Mouse (Mus musculus) forebrain, embryonic 14.5 days (tissue): ENCODE data around the gene Rnf41. TPM values are rescaled to one million over a fixed set of nuclear protein-coding genes. Genes with fewer than 3 reads are reported as not detected.

Experiments
- ATAC-seq: fragments of 200-750 bp; cut with Nextera tagmentation; 2 replicates; pipeline ENCODE4 v1.8.0; 2017; ENCODE audit warnings: mild to moderate bottlenecking, moderate library complexity
- DNase-seq: peaks from one replicate; pipeline ENCODE4 v3.0.0-alpha.2; 2015; ENCODE audit warnings: low spot score
- H3K27ac ChIP-seq: fragments of 300-500 bp; sonication (generic); 2 replicates; pipeline ENCODE4 v1.5.1; 2014; ENCODE audit warnings: low read depth, mild to moderate bottlenecking, control low read depth, low read length, moderate library complexity
- H3K27me3 ChIP-seq: fragments of 300-500 bp; sonication (generic); replicated peaks from 2 replicates; pipeline ENCODE4 v1.6.1; 2014; ENCODE audit warnings: low read length, control low read depth, mixed read lengths; ENCODE audit not compliant: control insufficient read depth, insufficient read depth
- H3K36me3 ChIP-seq: fragments of 300-500 bp; sonication (generic); 2 replicates; pipeline ENCODE4 v1.6.1; 2014; ENCODE audit warnings: low read length, control low read depth; ENCODE audit not compliant: control insufficient read depth, insufficient read depth
- H3K4me1 ChIP-seq: fragments of 300-500 bp; sonication (generic); 2 replicates; pipeline ENCODE4 v1.6.1; 2014; ENCODE audit warnings: antibody characterized with exemption, low read length, control low read depth; ENCODE audit not compliant: control insufficient read depth, insufficient read depth
- H3K4me2 ChIP-seq: fragments of 300-500 bp; sonication (generic); 2 replicates; pipeline ENCODE4 v1.6.1; 2014; ENCODE audit warnings: mild to moderate bottlenecking, control low read depth, low read length
- H3K4me3 ChIP-seq: fragments of 300-500 bp; sonication (generic); 2 replicates; pipeline ENCODE4 v1.5.1; 2014; ENCODE audit warnings: low read depth, low read length, control low read depth
- H3K9ac ChIP-seq: fragments of 300-500 bp; sonication (generic); 2 replicates; pipeline ENCODE4 v1.6.1; 2014; ENCODE audit warnings: mild to moderate bottlenecking, low read length, control low read depth, moderate library complexity
- H3K9me3 ChIP-seq: fragments of 300-500 bp; sonication (generic); replicated peaks from 2 replicates; pipeline ENCODE4 v1.6.1; 2016; ENCODE audit warnings: low read length, control low read depth, mixed read lengths; ENCODE audit not compliant: control insufficient read depth
- WGBS: fragments of 180-500 bp; shearing (Covaris S2); extraction: QIAGEN DNeasy Blood & Tissue Kit; methylation state at CpG from one replicate; pipeline ENCODE4 v1.1.7; 2014; 5-methylcytosine and 5-hydroxymethylcytosine counted together
- polyA plus RNA-seq: library from polyadenylated mRNA; unstranded; fragments of >200 nt; fragmentation: Nextera tagmentation; extraction: Ambion mirVana; gene quantifications from 2 replicates; pipeline ENCODE4 v1.2.1, GENCODE M21; 2014

The Rnf41 gene
- polyA plus RNA-seq, 1 experiment from 2014 or later: 94.2 TPM

DNA sequence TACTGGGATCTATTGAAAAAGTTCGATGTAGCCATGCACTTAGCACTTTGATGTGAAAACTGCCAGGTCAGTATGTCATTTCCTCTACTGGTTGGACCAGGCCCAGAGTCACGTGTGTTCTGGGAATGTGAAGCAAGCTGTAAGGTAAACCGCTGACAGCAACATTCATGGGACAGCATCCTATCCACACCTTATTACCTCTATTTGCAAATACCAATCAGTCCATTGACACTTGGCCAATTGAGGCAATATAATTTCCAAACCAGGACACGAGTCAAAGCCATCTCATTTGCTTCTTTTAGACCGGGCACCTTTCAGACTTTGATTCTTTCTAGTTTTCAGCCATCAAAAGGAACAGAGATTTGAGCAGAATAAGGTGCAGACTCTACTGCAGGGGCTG is 17.6 kb downstream of the Rnf41 start:
- no peak overlapping the region for H3K27ac ChIP-seq
- ATAC-seq: no peak
- H3K9me3 ChIP-seq: no peaks in the 10 kb centered on the region
- H3K27me3 ChIP-seq: no peaks in the 10 kb centered on the region
- no peak for DNase-seq
- H3K4me2 ChIP-seq: no peak overlapping the region
- peaks cover 76% of the 10 kb centered on the region for H3K36me3 ChIP-seq
- no peak overlapping the region for H3K9ac ChIP-seq
- no peaks in the 10 kb centered on the region for H3K4me1 ChIP-seq
- WGBS: 91% methylated on average over 5 of the region's 5 CpGs
- no peak overlapping the region for H3K4me3 ChIP-seq

DNA sequence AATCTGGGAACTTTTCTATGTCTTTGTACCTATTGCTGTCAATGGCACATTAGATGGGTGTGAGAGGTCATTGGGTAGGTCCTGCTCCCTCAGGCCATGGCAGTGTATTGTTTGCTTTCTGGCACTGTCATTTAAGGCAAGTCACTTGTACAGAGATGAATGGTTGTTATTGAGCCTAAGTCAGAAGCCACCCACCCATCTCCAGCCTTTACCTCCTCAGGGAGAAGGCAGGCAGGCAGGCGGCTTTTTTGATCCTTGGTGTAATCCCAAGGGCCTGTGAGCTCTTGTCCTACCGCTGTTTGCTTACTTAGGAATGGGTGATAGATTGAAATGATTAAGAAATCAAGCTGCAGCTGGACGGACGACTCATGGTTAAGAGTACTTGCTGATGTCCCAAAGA is 18.0 kb downstream of the Rnf41 start:
- Histone ChIP-seq H3K27ac (no peak overlapping the region), H3K9me3 (no peaks in the 10 kb centered on the region), H3K9ac (no peak overlapping the region), H3K27me3 (no peaks in the 10 kb centered on the region), H3K4me3 (no peak overlapping the region), H3K4me1 (no peaks in the 10 kb centered on the region), H3K36me3 (peaks cover 76% of the 10 kb centered on the region), H3K4me2 (no peak overlapping the region)
- WGBS: 92% methylated on average over 4 of the region's 4 CpGs
- ATAC-seq: no peak
- DNase-seq: no peak

DNA sequence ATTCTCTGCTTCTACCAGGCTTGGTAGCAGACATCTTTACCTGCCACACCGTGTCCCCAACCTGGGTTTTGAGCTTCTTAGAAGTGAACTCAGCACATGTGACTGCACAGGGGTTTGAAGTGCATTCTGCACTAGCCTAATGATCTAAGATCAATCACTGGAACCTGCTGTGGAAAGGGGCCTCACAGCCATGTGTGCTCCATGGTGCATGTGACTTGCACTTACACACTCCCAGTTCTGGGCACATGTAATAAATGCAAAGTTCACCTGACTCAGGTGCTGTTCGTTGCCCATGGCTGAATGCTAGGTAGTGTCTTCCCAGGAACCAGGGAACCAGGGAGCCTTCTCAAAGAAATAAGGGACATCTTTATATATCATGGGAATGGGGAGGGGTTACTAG is 22.0 kb downstream of the Rnf41 start:
- no peak overlapping the region for H3K9ac ChIP-seq
- no peak overlapping the region for H3K4me3 ChIP-seq
- peaks cover 86% of the 10 kb centered on the region for H3K36me3 ChIP-seq
- no peak overlapping the region for H3K4me2 ChIP-seq
- DNase-seq (no peak), ATAC-seq (no peak)
- no peak overlapping the region for H3K27ac ChIP-seq
- H3K9me3 ChIP-seq: no peaks in the 10 kb centered on the region
- H3K27me3 ChIP-seq: no peaks in the 10 kb centered on the region
- H3K4me1 ChIP-seq: no peaks in the 10 kb centered on the region
- WGBS: 92% methylated on average over 2 of the region's 2 CpGs

GRCm38 (mm10) chr10:128434681-128435080 is 23.2 kb downstream of the Rnf41 start:
- H3K9me3 ChIP-seq: no peaks in the 10 kb centered on the region
- H3K4me3 ChIP-seq: no peak overlapping the region
- DNase-seq (no peak), ATAC-seq (no peak)
- H3K4me2 ChIP-seq: no peak overlapping the region
- H3K27me3 ChIP-seq: no peaks in the 10 kb centered on the region
- no peaks in the 10 kb centered on the region for H3K4me1 ChIP-seq
- no peak overlapping the region for H3K27ac ChIP-seq
- WGBS: 88% methylated on average over 10 of the region's 10 CpGs
- peaks cover 86% of the 10 kb centered on the region for H3K36me3 ChIP-seq
- no peak overlapping the region for H3K9ac ChIP-seq

DNA sequence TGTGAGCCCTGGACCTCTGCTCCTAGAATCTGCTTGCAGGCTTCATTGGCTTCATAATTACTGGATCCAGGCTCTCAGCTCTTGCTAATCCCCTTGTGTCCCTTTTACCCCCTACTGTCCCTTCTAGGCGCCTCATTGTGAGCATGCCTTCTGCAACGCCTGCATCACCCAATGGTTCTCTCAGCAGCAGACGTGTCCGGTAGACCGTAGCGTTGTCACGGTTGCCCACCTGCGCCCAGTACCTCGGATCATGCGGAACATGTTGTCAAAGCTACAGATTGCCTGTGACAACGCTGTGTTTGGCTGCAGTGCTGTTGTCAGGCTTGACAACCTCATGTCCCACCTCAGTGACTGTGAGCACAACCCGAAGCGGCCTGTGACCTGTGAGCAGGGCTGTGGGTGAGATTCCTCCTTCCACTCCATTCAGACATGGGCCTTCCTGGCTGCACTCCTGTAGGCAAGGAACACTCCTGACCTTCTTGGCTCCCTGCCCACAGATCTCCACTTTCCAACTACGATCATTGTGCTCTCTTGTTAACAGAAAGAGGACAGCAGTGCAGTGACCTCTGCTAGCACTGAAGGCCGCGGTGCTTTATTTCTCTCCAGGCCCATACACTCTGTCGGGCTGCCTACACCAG is 23.8 kb downstream of the Rnf41 start:
- Histone ChIP-seq H3K36me3 (peaks cover 86% of the 10 kb centered on the region), H3K9ac (no peak overlapping the region), H3K4me2 (no peak overlapping the region), H3K9me3 (no peaks in the 10 kb centered on the region), H3K27me3 (no peaks in the 10 kb centered on the region), H3K27ac (no peak overlapping the region), H3K4me3 (no peak overlapping the region), H3K4me1 (no peaks in the 10 kb centered on the region)
- ATAC-seq (no peak), DNase-seq (peak; percentile 13)
- WGBS: 77% methylated on average over 17 of the region's 17 CpGs

GRCm38 (mm10) chr10:128435873-128436272 is 24.4 kb downstream of the Rnf41 start:
- WGBS: 83% methylated on average over 5 of the region's 5 CpGs
- peaks cover 86% of the 10 kb centered on the region for H3K36me3 ChIP-seq
- no peaks in the 10 kb centered on the region for H3K27me3 ChIP-seq
- no peaks in the 10 kb centered on the region for H3K9me3 ChIP-seq
- no peak overlapping the region for H3K27ac ChIP-seq
- ATAC-seq (no peak), DNase-seq (no peak)
- H3K4me2 ChIP-seq: no peak overlapping the region
- no peak overlapping the region for H3K9ac ChIP-seq
- no peak overlapping the region for H3K4me3 ChIP-seq
- no peaks in the 10 kb centered on the region for H3K4me1 ChIP-seq

DNA sequence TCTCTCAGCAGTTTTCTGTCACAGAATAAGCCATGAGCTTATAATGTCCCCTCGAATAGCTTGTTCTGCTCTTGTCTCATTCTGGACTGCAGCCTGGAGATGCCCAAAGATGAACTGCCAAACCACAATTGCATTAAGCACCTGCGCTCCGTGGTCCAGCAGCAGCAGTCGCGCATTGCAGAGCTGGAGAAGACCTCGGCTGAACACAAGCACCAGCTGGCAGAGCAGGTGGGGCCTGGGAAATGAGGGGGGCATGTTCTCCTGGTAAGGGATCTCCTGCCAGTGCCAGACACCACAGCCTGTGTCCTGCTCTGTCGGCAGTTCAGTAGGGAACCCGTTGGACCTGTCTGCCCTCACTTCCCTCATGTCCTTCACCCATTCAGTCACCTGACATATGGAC is 24.9 kb downstream of the Rnf41 start:
- Histone ChIP-seq H3K27ac (no peak overlapping the region), H3K4me2 (no peak overlapping the region), H3K36me3 (peaks cover 84% of the 10 kb centered on the region), H3K4me1 (no peaks in the 10 kb centered on the region), H3K9me3 (no peaks in the 10 kb centered on the region), H3K9ac (0 out of 2 replicates have a peak overlapping the region, but pooled peaks have one; percentile 8), H3K4me3 (no peak overlapping the region), H3K27me3 (no peaks in the 10 kb centered on the region)
- no peak for DNase-seq
- ATAC-seq: no peak
- 88% methylated on average over 8 of the region's 8 CpGs for WGBS

DNA sequence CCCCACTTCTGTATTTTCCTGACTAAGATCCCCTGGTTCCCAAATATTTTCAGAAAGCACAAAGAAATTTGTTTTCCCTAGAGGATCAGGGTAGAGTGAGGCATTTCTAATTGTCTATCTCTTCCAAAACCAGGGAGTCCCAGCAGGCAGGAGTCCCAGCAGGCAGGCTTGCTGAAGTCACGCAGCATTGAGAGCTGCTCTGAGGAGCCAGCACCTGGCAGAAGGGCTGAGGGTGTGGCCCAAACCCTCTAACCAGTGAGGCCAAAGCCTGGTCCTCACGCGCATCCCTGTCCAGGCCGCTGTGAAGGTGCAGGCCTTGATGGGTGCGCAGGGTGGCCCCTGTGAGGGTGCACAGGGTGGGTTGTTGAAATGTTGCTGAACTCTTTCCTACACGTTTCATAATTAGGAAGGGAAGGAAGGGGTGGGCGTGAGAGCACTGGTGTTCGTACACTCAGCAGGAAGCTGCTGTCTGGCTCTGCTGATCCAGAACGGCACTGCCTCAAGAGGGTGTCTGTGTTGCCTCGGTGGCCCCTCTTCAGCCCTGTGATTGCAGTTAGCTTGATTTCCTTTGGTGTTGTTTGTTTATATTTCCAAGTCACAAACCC is 27.3 kb downstream of the Rnf41 start:
- Histone ChIP-seq H3K27me3 (no peaks in the 10 kb centered on the region), H3K36me3 (peaks cover 79% of the 10 kb centered on the region), H3K9me3 (no peaks in the 10 kb centered on the region), H3K9ac (no peak overlapping the region), H3K4me1 (no peaks in the 10 kb centered on the region), H3K4me2 (no peak overlapping the region), H3K4me3 (no peak overlapping the region), H3K27ac (no peak overlapping the region)
- 86% methylated on average over 10 of the region's 10 CpGs for WGBS
- ATAC-seq: no peak
- DNase-seq: no peak

GRCm38 (mm10) chr10:128440407-128440806 is 28.9 kb downstream of the Rnf41 start:
- Histone ChIP-seq H3K27ac (no peak overlapping the region), H3K4me3 (no peak overlapping the region), H3K9ac (no peak overlapping the region), H3K36me3 (peaks cover 65% of the 10 kb centered on the region), H3K4me1 (no peaks in the 10 kb centered on the region), H3K4me2 (no peak overlapping the region), H3K9me3 (no peaks in the 10 kb centered on the region), H3K27me3 (no peaks in the 10 kb centered on the region)
- peak; percentile 30 for DNase-seq
- WGBS: 69% methylated on average over 10 of the region's 10 CpGs
- no peak for ATAC-seq
